Mouse (Mus musculus) mouse embryonic stem cell (cell line): ENCODE data around the gene Tmem120a.

ENCODE experiments used
- in situ Hi-C, 2 experiments: fragments of 300-500 bp; cut with MboI; formaldehyde crosslinking; loops; 1 replicate in 1 of 2; 3 replicates in 1 of 2; pipeline ENCODE4 v1.14.3; 2019 to 2020; ENCODE audit warnings: low sequenced_read_pairs in 2 of 2, low pct_unique_long_range_greater_than_20kb in 1 of 2, mixed read lengths in 1 of 2; ENCODE audit not compliant: unreplicated experiment in 1 of 2

Tmem120a gene

GRCm38 (mm10) chr5:135743741-135744609 lies at the start of gene Tmem120a:
TSS of gene Tmem120a (minus strand) at chr5:135744448.
- in situ Hi-C loops, result no loop called here

- in situ Hi-C loops, result no loop called here
Observed at GRCm38 (mm10) chr5:135782901-135783300, 38.7 kb upstream of the Tmem120a start.

- in situ Hi-C loops, result no loop called here
Observed at GRCm38 (mm10) chr5:135780331-135780730, 36.1 kb upstream of the Tmem120a start.

GRCm38 (mm10) chr5:135778471-135779445 lies 34.5 kb upstream of the Tmem120a start, which contains the start of gene Mdh2:
TSS of gene Mdh2 (plus strand) at chr5:135778480.
- in situ Hi-C loops, result no loop called here

GRCm38 (mm10) chr5:135777796-135778470 lies 33.7 kb upstream of the Tmem120a start, which contains the start of gene Styxl1:
TSS of gene Styxl1 (minus strand) at chr5:135778385.
- in situ Hi-C loops, result no loop called here

- in situ Hi-C loops, result no loop called here
Observed at GRCm38 (mm10) chr5:135776546-135776945, 32.3 kb upstream of the Tmem120a start.

GRCm38 (mm10) chr5:135772519-135772918 lies 28.3 kb upstream of the Tmem120a start:
- in situ Hi-C loops, result loop anchor here in 1 of 2 experiments (25.0 kb wide), 1 partner anchor 360 kb away; no protein-coding TSS in a partner anchor

- in situ Hi-C loops, result loop anchor here (5.0 to 25.0 kb wide), 2 partner anchors 148 to 353 kb away; no protein-coding TSS in a partner anchor
Observed at GRCm38 (mm10) chr5:135764971-135765370, 20.7 kb upstream of the Tmem120a start.

- in situ Hi-C loops, result loop anchor here in 1 of 2 experiments (25.0 kb wide), 1 partner anchor 351 kb away; no protein-coding TSS in a partner anchor
Observed at GRCm38 (mm10) chr5:135763526-135763925, 19.3 kb upstream of the Tmem120a start.

- in situ Hi-C loops, result loop anchor here in 1 of 2 experiments (25.0 kb wide), 1 partner anchor 350 kb away; no protein-coding TSS in a partner anchor
Observed at GRCm38 (mm10) chr5:135761881-135762280, 17.6 kb upstream of the Tmem120a start.

GRCm38 (mm10) chr5:135751595-135751994 lies 7.3 kb upstream of the Tmem120a start:
- in situ Hi-C loops, result loop anchor here in 1 of 2 experiments (25.0 kb wide), 1 partner anchor 339 kb away; no protein-coding TSS in a partner anchor

- in situ Hi-C loops, result loop anchor here in 1 of 2 experiments (25.0 kb wide), 1 partner anchor 339 kb away; no protein-coding TSS in a partner anchor
Observed at GRCm38 (mm10) chr5:135751041-135751440, 6.8 kb upstream of the Tmem120a start.

GRCm38 (mm10) chr5:135744742-135745141 lies 494 bp upstream of the Tmem120a start:
- in situ Hi-C loops, result no loop called here

- in situ Hi-C loops, result no loop called here
Observed at GRCm38 (mm10) chr5:135742941-135743740, 1.1 kb downstream of the Tmem120a start.

- in situ Hi-C loops, result no loop called here
Observed at GRCm38 (mm10) chr5:135742156-135742555, 2.1 kb downstream of the Tmem120a start.

- in situ Hi-C loops, result no loop called here
Observed at GRCm38 (mm10) chr5:135738266-135738665, 6.0 kb downstream of the Tmem120a start.

- in situ Hi-C loops, result no loop called here
Observed at GRCm38 (mm10) chr5:135737154-135737553, 7.1 kb downstream of the Tmem120a start.
